Mouse (Mus musculus) urinary bladder, postnatal 10 days (tissue): ENCODE results near the gene Myrf.

Experiments
- DNase-seq: peaks from one replicate; pipeline ENCODE4 v3.0.0; 2022; ENCODE audit warnings: low spot score

Gene Myrf

DNA sequence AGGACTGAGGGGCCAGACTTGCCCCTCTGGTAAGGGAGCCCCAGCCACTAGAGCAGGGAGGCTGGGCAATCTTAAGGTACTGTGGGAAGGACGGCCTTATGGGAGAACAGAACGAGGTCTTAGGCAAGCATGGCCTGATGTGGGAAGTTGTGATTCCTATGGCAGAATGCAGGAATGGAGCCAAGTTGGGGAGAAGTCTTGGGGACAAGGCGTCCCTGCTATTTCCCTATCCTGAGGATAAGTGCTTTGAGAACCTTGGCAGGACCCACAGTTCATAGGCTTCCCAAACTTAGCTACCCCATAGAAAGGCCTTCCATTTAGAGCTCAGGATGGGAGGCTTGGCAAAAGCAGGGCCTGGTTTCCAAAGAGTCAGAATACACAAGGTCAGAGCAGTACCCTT is 31.7 kb downstream of the Myrf start:
- no peak for DNase-seq

DNA sequence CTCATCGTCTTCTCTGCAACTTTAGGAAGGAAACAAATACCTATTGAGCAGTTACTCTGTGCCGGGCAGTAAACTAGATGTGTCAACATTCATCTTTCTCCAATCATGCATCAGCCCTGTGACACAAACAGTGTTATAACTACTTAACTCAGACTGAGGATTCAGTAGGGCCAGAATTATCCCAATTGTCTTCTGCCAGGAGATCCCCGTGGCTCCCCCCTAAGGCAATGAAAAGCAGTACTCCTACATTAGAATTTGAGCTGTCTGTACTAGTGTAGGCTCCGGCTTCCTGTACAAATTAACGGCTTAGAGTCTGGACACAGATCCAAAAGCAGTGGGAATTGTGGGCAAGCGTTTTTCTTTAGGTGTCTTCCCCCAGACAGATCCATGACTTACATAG is 35.5 kb downstream of the Myrf start:
- no peak for DNase-seq

DNA sequence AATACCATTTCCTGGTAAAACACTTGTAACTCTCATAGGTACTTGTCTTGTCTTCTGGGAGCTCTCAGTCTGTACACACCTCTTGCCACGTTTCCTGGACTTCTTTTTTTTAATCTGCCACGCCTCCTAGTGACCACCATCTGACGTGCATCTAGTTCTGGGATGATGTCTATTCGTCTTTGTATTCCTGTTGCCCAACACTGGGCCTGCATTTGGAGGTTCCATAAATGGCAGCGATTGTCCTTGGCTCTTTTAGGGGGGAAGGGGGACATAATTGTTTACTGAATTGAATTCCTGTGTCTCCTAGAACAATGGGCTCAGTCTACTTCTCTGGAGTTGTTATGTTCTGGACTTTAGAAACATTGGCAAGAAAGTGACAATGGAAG is 35.9 kb downstream of the Myrf start:
- DNase-seq: no peak

DNA sequence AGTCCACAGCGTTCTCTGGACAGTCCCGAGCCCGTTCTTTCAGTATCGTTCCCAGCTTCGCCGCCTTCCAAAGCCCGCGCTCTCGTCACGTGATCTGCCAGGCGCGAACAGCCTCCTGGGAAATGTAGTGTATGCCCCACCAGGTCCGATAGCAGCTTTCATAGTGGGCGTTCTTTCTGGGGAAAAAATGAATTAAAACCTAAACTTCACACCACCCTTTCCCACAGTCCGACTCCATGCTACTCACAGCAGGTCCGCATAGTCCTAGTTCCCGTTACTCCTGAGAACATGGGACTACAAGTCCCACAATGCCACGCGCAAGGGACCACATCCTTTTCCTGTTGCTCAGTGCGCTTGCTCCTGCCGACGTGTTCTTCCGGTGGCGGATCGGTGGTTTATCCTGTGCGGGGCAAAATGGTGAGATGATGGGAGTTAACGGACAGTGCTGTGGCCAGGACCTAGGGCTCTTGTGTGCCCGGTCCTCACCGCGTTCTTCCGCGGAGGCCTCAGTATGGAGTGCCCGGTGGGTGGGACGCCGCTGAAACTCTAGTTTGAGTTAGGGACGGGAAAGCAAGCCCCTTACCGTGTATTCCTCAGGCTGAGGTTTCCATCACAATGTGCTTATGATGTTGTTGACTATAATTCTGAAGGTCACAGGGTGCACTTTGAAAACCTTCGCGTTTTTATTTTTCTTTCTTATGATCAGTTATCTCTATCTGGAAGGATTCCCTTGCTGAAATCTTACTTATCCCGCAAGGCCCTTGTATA is 36.5 kb downstream of the Myrf start, which contains the start of the genes Tmem258 and Fen1:
Gene Tmem258, plus strand, starts transcription at position 167 of the 768 bp plus-strand sequence.
Gene Fen1, minus strand, starts transcription at position 322 of the 768 bp plus-strand sequence.
- peak; percentile 56 for DNase-seq

DNA sequence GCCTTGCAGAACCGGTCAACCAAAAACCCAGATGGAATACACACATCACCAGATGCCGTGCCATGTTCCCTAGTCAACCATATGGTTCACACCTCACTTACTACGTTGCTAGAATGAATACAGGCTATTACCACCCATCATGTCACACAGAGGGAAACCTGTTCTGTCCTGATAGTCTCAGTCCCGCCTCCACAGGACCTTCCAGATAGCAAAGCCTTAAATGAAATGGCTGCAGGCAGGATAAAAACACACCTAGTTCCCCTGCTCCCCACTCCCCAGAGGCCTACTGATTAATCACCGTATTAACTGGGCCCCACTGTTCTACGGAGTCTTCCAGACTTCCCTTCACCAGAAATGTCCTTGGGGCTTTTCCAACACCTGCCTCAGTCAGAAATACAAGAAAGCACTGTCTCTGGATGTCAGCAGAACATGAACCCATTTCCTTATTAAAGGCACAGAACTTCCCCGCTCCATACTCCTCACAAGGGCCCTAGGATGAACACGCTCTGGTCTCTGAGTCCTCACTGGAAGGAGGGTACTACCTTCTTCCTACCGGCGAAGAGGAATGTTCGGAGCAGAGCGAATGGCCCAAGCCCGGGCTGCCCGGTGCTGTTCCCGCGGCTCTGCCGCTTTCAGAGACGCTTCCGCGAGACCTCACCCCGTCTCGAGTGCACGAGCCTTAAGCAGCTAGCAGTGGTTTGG is 37.3 kb downstream of the Myrf start:
- no peak for DNase-seq

DNA sequence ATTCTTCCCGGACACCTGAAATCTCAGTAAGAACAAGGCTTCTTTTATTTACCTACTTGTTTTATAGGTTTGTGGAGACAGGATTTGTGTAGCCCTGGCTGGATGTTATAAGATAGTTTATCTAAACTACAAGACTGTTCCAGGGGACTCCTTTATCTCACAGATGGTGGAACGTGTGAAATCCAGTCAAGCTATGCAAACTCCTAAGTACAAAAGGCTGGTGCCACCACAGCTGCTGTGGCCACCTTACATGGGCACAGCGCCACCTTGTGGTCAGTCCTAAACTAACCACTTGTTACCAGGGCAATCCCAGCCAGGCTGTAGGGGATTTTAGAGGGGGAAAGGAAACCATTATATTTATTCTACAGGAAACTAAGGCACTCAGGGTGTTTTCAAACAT is 41.8 kb downstream of the Myrf start:
- peak; percentile 48 for DNase-seq

DNA sequence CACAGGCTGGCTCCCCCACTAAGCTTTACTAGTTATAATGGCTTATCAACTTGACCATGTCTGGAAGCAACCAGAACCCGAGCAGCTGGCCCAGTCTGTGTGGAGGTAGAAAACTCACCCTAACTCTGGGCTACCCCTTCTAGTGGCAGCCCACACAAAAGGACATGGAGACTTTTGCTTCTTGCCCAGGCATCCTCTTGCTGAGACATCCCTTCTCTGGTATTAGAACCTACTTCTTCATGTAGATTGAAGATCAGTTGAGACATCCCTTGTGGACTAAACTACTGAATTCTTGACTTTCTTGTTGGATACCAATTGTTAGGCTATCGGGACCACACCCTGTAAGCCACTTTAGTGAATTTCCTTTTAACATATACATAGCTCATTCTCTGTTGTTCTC is 42.3 kb downstream of the Myrf start:
- no peak for DNase-seq

DNA sequence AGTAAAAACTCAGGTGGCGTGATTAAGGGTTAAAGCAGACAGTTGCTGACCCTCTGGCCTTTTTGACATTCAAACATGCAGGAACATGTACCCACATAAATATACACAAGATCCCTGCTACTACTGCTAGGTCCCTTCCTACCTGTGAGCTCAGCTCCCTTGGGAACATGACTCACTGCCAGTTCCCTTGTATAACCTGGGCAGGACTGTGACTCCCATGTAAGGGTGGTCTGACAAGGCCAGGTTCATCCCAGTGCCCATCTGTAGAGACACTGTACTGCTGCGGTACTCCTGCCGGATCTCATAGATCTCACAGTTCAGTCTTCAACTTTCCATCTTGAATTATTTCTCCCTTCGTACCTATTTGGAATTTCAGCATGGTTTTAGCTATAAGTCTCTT is 43.4 kb downstream of the Myrf start:
- no peak for DNase-seq

DNA sequence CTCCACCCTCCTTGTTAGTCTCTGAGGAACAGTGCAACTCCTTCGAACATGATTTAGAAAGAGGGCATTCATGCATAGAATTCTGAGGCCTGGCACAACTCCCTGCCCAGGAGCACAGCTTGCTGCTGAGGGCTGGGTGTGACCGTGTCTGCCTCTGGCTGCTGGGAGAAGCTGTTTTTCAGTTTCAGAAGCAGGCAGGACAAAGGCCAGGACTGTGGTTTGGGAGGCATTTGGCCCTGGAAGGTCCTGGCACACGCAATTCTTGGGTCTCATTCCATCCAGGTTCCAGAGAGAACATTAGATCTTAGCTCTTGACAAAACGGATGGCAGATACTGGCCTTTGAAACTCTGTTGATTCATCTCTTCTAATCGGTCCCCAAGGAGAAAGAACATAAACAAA is 45.3 kb downstream of the Myrf start:
- DNase-seq: no peak

DNA sequence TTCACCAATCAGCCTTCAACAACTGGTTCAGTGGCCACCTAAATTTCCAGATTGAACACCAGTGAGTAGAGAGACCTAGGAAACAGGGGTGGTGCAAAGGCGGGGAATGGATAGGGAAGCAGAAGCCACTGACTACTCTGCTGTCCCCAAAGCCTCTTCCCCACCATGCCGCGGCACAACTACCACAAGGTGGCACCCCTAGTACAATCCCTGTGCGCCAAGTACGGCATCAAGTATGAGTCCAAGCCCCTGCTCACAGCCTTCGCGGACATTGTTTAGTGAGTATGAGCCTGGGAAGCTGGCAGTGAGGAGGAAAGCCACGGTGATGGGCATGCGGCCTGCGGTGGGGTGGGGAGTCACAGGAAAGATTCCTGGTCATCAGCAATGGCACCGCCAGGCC is 46.2 kb downstream of the Myrf start:
- no peak for DNase-seq

DNA sequence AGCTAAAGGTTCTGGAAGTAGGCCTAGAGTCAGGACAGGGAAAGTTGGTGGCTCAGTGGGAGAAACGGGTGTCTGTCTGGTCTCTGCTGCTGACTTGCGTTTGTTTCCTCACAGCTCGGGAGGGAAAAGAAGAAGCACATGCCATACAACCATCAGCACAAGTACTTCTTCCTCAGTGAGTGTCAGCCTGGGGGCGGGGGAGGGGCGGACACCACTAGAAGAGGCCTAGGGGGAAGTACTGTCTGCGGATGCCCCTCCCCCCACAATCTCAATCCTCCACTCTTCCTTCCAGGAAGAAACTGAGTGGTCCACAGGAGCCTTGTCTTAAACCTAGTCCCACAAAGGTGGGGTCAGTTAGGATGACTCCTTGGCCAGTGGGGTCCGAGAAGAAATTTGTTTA is 49.2 kb downstream of the Myrf start:
- no peak for DNase-seq

DNA sequence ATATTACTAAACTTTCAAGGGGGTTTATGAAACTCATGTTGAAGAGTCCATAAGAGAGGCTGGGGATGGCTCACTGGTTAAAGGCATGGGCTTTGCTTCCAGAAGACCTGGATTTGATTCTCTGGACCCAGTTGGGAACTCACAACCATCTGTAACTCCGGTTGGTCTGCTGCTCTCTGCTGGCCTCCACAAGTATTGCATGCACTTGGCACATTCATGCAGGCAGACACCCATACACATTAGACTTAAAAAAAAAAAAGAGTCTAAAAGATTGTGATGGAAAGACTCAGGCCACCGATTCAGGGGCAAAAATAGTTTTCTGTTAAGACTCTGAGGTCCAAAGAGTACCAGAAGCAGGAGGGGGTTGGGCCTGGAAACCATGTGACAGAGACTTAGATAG is 49.8 kb downstream of the Myrf start:
- peak; percentile 42 for DNase-seq

DNA sequence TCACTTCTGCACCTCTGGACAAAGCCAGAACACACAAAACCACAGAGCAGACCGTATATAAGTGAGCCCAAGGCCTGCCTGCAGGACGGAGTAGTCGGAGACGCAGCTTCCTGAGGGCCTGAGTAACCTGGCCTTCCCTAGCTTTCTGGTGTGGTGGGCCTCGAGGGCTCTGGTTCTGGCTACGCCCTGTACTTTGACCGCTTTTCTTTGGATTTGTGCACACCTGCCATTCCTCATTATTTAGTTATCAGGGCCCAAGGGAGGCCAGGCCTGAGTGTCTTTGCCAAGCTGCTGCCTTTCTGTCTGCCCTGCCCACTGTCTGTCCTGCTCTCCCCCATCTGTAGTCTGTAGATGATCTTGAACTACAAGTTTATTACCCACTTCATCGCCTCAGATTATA is 50.6 kb downstream of the Myrf start:
- DNase-seq: no peak

DNA sequence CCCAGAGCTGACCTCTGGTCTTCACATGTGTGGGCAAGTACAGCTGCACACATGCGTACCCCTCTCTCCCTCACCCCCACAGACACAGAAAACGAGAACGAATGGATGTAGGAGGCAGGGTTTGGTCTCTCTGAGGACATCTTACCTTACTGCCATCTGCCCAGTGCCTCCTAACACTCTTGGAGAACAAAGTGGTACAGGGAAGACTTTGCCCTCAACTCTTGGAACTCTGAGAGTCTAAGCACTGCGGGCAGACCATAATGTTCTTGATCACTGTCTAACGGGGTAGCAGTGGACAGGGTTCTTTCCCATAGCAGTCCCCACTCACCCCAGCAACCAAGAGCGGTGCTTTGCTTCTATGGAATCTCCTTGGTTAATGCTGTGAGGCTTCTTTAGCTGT is 51.5 kb downstream of the Myrf start:
- DNase-seq: no peak

DNA sequence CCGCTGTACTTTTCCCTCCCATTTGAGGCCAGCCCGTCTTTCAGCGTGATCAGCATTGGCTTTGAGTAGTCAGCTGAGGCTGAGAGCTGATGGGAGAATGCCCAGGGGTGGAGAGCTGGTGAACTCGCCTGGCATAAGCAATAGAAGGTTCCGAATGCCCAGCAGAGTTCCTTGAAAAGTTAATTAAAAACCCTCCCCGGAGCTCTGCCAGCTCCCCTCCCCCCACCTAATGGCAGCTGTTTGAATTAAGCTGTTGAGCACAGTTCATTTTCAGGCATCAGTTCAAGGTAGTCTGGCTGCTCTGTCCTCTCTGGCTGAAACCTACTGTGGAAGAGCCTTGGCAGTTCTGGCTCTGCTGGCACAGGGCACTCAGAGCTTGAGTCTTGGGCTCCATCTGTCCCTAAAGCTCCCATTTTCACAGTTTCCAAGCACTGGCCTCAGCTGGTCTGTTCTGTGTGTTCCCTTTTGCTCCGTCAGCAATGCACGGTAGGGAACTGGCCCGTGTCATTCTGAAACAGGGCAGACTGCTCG is 52.2 kb downstream of the Myrf start:
- no peak for DNase-seq

DNA sequence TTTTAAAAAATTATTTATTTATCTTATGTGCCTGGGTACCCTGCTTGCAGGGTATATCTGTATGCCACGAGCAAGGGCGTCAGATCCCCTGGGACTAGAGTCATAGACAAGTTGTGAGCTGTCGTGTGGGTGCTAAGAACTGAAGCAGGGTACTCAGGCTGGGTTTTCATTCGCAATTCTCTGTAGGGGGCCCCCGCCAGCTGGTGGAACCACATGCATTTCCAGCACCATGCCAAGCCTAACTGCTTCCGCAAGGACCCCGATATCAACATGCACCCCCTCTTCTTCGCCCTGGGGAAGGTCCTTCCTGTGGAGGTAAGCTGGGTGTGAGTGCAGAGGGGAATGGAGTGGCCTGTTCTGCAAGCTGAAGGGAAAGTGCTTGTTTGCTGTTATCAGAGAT is 54.0 kb downstream of the Myrf start:
- no peak for DNase-seq

DNA sequence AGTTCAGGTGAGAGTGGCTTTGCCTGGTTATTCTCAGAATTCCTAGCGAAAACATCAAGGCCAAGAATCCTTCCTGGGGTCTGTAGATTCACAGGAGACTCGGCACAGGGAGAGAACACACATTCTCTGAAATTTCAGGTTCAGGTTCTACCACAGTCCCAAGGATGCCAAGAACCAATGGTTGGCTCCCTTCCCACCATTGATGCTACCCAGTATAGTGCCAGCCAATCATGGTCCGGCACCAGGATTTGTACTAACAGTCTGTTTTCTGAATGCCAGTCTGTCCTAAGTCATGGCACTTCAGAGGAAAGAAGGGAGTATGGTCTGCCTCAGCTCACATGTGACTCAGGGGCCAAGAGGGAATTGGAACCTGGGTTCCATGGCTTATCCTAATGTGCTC is 54.7 kb downstream of the Myrf start:
- no peak for DNase-seq

DNA sequence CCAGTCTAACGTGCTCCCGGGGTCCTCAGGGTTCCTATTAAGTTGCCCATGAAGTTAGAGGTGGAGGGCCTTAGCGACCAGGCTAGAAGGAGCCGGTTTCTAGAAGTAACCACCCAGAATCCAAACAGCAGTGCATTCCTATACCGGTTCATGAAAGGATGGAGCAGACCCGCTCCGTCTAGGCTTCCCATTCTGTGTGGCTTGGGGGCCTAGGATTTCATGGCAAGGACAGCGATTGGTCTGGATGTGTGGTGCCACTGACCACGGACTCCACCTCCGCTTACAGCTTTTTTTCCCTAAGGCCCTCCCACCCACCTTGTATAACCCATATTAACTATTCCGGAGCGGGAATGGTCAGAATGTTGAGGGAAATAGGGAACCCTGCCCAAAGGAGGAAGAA is 56.5 kb downstream of the Myrf start:
- DNase-seq: no peak

DNA sequence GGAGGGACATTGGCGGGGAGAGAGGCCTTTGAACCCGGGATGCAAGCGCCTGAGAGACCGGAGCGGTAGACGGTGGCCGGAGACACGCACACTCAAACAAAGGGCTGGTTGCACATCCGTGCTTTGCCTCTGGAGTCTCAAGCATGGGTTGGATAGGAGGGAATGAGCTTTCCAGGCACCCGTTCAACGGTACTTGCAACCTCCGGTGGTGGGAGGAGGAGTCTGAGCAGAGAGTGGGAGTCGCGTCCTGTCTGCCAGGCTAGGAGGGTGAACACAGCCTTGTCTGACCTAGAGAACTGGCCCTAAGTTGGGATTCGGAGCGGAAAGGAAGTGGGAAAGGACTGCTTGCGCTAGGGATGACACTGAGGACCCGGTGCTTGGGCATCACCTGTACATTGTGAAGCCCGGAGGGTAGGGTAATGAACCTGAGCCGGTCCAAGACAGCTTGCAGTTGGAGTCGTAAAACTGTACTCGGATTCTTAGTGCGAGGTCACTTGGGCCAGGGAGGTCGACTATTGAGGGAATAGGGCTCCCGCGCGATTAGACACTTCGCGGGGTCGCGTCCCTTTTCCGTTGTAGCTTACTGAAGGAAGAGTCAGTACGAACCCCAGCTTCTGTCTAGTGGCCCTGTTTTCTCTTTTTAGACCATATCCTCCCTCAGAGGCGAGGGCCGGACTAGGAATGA is 57.1 kb downstream of the Myrf start:
- DNase-seq: no peak

DNA sequence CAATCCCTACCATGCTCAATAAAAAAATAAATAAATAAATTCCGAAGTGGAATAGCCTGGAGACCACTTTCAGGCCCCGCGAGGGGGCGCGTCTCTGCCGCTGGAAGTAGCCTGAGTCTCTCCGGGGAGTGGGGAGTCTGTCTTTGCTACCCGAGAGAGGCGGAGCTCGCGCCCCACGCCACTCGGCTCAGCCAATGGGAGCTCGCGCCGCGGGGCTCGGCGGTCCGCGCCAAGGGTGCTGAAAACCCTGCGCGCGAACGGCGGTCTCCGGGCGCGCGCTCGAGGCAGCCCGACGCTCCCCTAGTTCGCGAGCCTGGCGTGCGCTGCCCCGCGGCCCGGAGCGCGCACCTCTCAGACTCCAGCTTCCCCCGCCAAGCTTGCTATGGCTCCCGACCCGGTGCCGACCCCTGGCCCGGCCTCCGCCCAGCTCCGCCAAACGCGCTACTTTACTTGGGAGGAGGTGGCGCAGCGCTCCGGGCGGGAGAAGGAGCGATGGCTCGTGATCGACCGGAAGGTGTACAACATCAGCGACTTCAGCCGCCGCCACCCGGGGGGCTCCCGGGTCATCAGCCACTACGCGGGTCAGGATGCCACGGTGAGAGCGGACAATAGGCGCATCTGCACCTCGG is 57.8 kb downstream of the Myrf start, which contains the start of gene Fads1:
Gene Fads1, plus strand, starts transcription at position 219 of the 629 bp plus-strand sequence.
- peak; percentile 76 for DNase-seq

DNA sequence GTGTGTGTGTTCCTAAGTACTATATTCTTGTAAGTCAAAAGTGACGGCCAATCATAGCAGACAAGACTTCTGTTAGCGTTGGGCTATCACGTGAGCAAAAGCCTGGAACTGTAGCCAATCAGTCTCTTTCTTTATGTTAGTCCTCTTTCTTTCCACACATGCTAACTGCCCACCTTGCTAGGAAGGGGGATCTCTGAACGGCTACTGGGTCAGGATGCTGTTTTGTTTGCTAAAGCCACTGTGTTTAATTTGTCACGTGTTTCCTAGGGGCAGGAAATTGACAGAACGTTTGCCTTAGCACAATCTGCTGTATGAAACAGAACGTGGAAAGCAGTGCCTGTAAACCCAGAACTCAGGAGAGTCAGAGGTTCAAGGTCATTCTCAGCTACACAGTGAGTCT is 58.4 kb downstream of the Myrf start:
- no peak for DNase-seq

DNA sequence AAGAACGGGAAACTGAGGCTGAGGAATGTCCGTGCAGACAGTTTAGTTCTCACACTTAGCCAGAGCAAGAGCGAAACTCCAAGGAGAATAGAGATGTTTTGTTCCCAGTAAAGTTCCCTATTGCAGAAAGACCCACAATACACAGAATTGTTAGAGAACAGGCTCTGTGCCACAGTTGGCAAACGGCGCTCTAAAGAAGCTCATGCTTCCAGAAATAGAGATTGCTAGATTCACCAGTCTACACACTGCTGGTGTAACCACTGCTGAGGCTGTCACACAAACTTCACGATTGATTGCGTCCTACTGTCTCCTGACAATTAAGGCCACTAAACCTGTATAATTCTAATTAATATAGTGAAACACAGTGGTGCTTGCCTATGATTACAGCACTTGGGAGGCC is 59.3 kb downstream of the Myrf start:
- no peak for DNase-seq
